Mouse (Mus musculus) brain, adult 2 months (tissue): ENCODE data around the gene Gpa33.

Experiments
- DNase-seq: peaks from one replicate; pipeline ENCODE4 v3.0.0; 2011; ENCODE audit warnings: low read depth, low spot score

The Gpa33 gene

GRCm38 (mm10) chr1:166164580-166164979, 34.5 kb downstream of the Gpa33 start:
- DNase-seq, result no peak

- DNase-seq, result no peak
These were observed 35.1 kb downstream of the Gpa33 start for GRCm38 (mm10) chr1:166165159-166165558.

GRCm38 (mm10) chr1:166167405-166167804, 37.4 kb downstream of the Gpa33 start:
- no peak for DNase-seq

GRCm38 (mm10) chr1:166168017-166168416, 38.0 kb downstream of the Gpa33 start:
- DNase-seq, result no peak

DNA sequence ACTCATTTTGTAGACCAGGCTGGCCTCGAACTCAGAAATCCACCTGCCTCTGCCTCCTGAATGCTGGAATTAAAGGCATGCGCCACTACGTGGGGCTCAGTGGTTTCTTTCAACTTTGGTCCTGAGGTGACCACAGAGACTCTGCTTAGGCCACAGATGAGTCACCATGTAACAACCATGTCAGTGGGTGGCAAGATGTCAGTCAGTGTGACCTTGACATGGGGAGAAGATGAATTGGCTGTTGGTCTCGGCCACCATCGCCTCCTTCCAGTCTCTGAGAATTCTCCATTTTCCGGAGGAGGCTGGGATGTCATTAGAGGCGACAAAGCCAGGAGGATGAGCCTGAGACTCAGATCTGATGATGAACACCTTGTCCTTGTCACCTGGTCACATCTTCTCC, 39.7 kb downstream of the Gpa33 start:
- no peak for DNase-seq

- peak; percentile 46 for DNase-seq
These were observed 40.8 kb downstream of the Gpa33 start for GRCm38 (mm10) chr1:166170852-166171251.

DNA sequence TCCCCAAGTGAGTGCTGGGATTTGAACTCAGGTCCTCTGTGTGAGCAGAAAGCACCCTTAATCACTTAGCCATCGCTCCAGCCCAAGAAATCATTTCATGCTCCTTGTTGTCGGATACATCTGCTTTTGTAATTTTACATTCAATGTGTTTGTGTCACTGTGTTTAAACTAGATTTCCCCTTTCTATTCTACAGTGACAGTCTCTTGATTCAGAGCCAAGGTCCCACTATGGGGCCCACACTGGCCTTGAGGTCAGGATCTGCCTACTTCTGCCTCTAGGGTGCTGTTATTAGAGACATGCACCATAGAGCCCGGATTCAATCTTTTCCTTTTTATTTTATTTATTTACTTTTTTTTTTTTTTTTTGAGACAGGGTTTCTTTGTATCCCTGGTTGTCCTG, 43.0 kb downstream of the Gpa33 start:
- DNase-seq, result no peak

DNA sequence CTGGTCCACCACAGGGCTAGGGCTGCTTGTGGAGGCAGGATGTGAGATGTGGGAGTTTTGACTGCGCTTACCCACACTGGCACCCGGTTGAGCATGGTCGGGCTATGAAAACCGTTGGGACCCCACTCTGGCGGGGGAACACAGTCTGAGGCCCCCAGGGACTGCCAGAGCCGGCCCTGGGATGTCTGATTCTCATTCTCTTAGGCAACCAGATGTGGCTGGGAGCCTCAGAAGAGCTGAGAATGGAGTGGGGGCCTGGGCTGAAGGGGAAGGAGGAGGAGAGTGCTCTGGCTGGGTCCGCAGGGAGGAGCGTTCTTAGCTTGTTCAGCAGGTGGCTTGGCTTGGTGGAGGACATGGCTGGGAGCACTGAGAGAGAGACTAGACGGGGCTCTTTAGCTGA, 43.6 kb downstream of the Gpa33 start:
- DNase-seq, result no peak

- DNase-seq, result no peak
These were observed 51.5 kb downstream of the Gpa33 start for GRCm38 (mm10) chr1:166181510-166181909.

GRCm38 (mm10) chr1:166182952-166183627, 53.1 kb downstream of the Gpa33 start:
- peak; percentile 73 for DNase-seq

- peak; percentile 77 for DNase-seq
These were observed 54.6 kb downstream of the Gpa33 start for GRCm38 (mm10) chr1:166184391-166185229.

DNA sequence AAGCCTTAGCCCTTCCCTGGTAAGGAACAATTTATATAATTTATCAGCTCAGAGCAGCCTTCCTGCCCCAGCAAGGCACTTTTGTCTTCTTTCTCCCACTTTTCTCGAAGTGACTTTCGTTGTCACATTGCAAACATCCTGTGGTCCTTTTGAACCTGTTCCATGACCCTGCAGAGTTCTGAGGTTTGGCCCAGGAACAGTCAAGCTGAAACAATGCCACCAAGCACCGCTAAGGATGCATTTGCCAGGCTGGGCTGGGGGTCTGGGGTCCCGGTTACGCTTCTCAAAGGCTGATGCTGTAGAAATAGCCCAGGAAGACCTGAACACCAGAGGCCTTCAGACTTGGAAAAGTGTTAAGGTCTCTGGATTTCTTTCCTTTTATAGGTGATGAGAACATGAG, 55.3 kb downstream of the Gpa33 start:
- DNase-seq, result no peak

GRCm38 (mm10) chr1:166189821-166190220, 59.8 kb downstream of the Gpa33 start:
- peak; percentile 30 for DNase-seq

- no peak for DNase-seq
These were observed 74.1 kb downstream of the Gpa33 start for GRCm38 (mm10) chr1:166204171-166204570.

- DNase-seq, result no peak
These were observed 75.1 kb downstream of the Gpa33 start for GRCm38 (mm10) chr1:166205159-166205558.

- DNase-seq, result peak; percentile 66
These were observed 79.3 kb downstream of the Gpa33 start for GRCm38 (mm10) chr1:166209371-166209770.

DNA sequence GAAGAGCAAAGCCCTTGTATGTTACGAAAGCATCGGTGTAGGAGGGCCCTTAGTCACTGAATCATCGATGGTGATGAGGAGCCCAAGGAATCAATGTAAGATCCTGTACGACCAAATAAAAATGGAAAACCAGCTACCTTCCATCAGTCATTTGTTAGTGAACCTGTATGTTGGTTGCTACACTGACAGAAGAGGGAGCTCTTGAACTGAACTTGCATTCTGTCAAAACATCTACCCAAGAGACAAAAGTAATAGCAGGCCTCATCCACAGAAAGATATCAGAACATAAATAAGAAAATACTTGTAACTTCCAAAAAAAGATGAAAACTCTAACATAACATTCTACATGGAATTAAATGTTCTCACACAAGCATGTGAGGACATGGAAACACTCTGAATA, 84.1 kb downstream of the Gpa33 start:
- DNase-seq, result peak; percentile 69
